Mouse (Mus musculus) ES-E14 (cell line): ENCODE data around the gene Sesn3. TPM values are rescaled to one million over a fixed set of nuclear protein-coding genes. Genes with fewer than 3 reads are reported as not detected.

Source experiments
- DNase-seq: peaks from one replicate; pipeline ENCODE4 v3.0.0-alpha.2; 2013; ENCODE audit warnings: low read depth, low spot score
- H3K27ac ChIP-seq: 2 replicates; pipeline ENCODE4 v1.5.1; 2012; ENCODE audit warnings: low read depth, mild to moderate bottlenecking, low read length, moderate library complexity, mixed read lengths; ENCODE audit not compliant: poor library complexity, insufficient read depth, severe bottlenecking
- H3K36me3 ChIP-seq: 2 replicates; pipeline ENCODE4 v1.6.1; 2012; ENCODE audit warnings: mild to moderate bottlenecking, low read length, moderate library complexity, mixed read lengths; ENCODE audit not compliant: control insufficient read depth, poor library complexity, insufficient read depth, severe bottlenecking
- H3K4me1 ChIP-seq, 2 experiments: fragments of 150-350 bp in 1 of 2; sonication (generic) in 1 of 2; 2 replicates each; pipeline ENCODE4 v1.6.1; 2012; ENCODE audit warnings: low read length in 2 of 2, mild to moderate bottlenecking in 1 of 2, mixed read lengths in 1 of 2; ENCODE audit not compliant: control insufficient read depth in 2 of 2, insufficient read depth in 2 of 2, poor library complexity in 1 of 2
- H3K4me3 ChIP-seq, 2 experiments: fragments of 150-350 bp in 1 of 2; sonication (generic) in 1 of 2; 2 replicates each; pipeline ENCODE4 v1.5.1; 2012; ENCODE audit warnings: low read length in 2 of 2, low read depth in 1 of 2, mild to moderate bottlenecking in 1 of 2, mixed read lengths in 1 of 2; ENCODE audit not compliant: insufficient read depth in 1 of 2, poor library complexity in 1 of 2, severe bottlenecking in 1 of 2
- H3K9ac ChIP-seq: 2 replicates; pipeline ENCODE4 v1.6.1; 2012; ENCODE audit warnings: low read depth, mild to moderate bottlenecking, low read length, mixed read lengths; ENCODE audit not compliant: poor library complexity, insufficient read depth, severe bottlenecking
- H3K9me3 ChIP-seq: fragments of 150-350 bp; sonication (generic); 2 replicates; pipeline ENCODE4 v1.6.1; 2012; ENCODE audit warnings: low read depth, mild to moderate bottlenecking, low read length; ENCODE audit not compliant: control insufficient read depth, insufficient read depth
- CHD2 ChIP-seq: IDR thresholded peaks from 2 replicates; pipeline ENCODE4 v1.6.1; 2014; ENCODE audit warnings: mild to moderate bottlenecking, low read depth, low read length, inconsistent platforms
- HCFC1 ChIP-seq: IDR thresholded peaks from 2 replicates; pipeline ENCODE4 v1.6.1; 2012; ENCODE audit warnings: low read length, inconsistent platforms, borderline replicate concordance; ENCODE audit not compliant: insufficient read depth
- MAFK ChIP-seq: IDR thresholded peaks from 2 replicates; pipeline ENCODE4 v1.6.1; 2014; ENCODE audit warnings: mild to moderate bottlenecking, low read depth, low read length, inconsistent platforms; ENCODE audit not compliant: insufficient read depth
- ZC3H11A ChIP-seq: IDR thresholded peaks from 2 replicates; pipeline ENCODE4 v1.6.1; 2012; ENCODE audit warnings: low read depth, mild to moderate bottlenecking, inconsistent platforms, low read length, borderline replicate concordance
- ZNF384 ChIP-seq: IDR thresholded peaks from 2 replicates; pipeline ENCODE4 v1.6.1; 2012; ENCODE audit warnings: low read depth, low read length, inconsistent platforms
- in situ Hi-C, 2 experiments: fragments of 600-800 bp; cut with MboI; formaldehyde crosslinking; loops; one replicate each; pipeline ENCODE4 v1.15.1; 2025; ENCODE audit warnings: low sequenced_read_pairs in 2 of 2, inconsistent platforms in 1 of 2; ENCODE audit not compliant: unreplicated experiment in 2 of 2
- total RNA-seq: library from RNA; depleted of rRNA; stranded (reverse); fragments of 300-350 nt; gene quantifications from 2 replicates; pipeline ENCODE4 v1.2.3, GENCODE M21; 2012

Gene Sesn3
- total RNA-seq, 1 experiment, result 7.1 TPM

GRCm38 (mm10) chr9:14376149-14376548 lies 101.3 kb downstream of the Sesn3 start:
- Histone ChIP-seq H3K9ac (no peak overlapping the region), H3K4me1 (peaks cover 0 to 10% of the 10 kb centered on the region in 2 experiments; a peak in 1 of 4 replicates), H3K9me3 (no peaks in the 10 kb centered on the region), H3K27ac (no peak overlapping the region), H3K4me3 (no peak overlapping the region), H3K36me3 (peaks cover 2% of the 10 kb centered on the region; the same call in 1 of the 2 replicates)
- no peak for TF ChIP-seq CHD2
- TF ChIP-seq HCFC1, result no peak
- TF ChIP-seq ZNF384, result no peak
- no peak for DNase-seq
- in situ Hi-C loops, result no loop called here

- peaks cover 2 to 10% of the 10 kb centered on the region in 2 experiments; a peak in 2 of 4 replicates for H3K4me1 ChIP-seq
- no peaks in the 10 kb centered on the region for H3K9me3 ChIP-seq
- no peak for TF ChIP-seq CHD2
- TF ChIP-seq MAFK, result no peak
- TF ChIP-seq ZNF384, result no peak
- TF ChIP-seq ZC3H11A, result no peak
- no peak for TF ChIP-seq HCFC1
- no peak overlapping the region for H3K9ac ChIP-seq
- H3K4me3 ChIP-seq, result no peak overlapping the region
- in situ Hi-C loops, result no loop called here
- no peak for DNase-seq
- H3K36me3 ChIP-seq, result peaks cover 2% of the 10 kb centered on the region; the same call in 1 of the 2 replicates
- H3K27ac ChIP-seq, result no peak overlapping the region
Measured at GRCm38 (mm10) chr9:14378151-14378550, 103.3 kb downstream of the Sesn3 start.

GRCm38 (mm10) chr9:14379769-14380385 lies 105.0 kb downstream of the Sesn3 start:
- Histone ChIP-seq H3K4me3 (peak overlapping the region; percentile 73 to 78), H3K9me3 (no peaks in the 10 kb centered on the region), H3K9ac (peak overlapping the region; percentile 75), H3K36me3 (peaks cover 2% of the 10 kb centered on the region; the same call in 1 of the 2 replicates), H3K27ac (no peak overlapping the region), H3K4me1 (peaks cover 2 to 10% of the 10 kb centered on the region in 2 experiments; a peak in 2 of 4 replicates)
- DNase-seq, result no peak
- in situ Hi-C loops, result no loop called here
- no peak for TF ChIP-seq ZC3H11A
- no peak for TF ChIP-seq MAFK
- TF ChIP-seq ZNF384, result no peak
- TF ChIP-seq CHD2, result no peak
- no peak for TF ChIP-seq HCFC1

GRCm38 (mm10) chr9:14380386-14381285 lies 105.8 kb downstream of the Sesn3 start:
- no peak overlapping the region for H3K27ac ChIP-seq
- DNase-seq, result peak; percentile 47
- H3K9me3 ChIP-seq, result no peaks in the 10 kb centered on the region
- no peak for TF ChIP-seq CHD2
- TF ChIP-seq ZC3H11A, result no peak
- no peak for TF ChIP-seq MAFK
- TF ChIP-seq HCFC1, result no peak
- no peak for TF ChIP-seq ZNF384
- H3K4me1 ChIP-seq, result peaks cover 2 to 10% of the 10 kb centered on the region in 2 experiments; a peak in 2 of 4 replicates
- in situ Hi-C loops, result no loop called here
- H3K36me3 ChIP-seq, result peaks cover 2% of the 10 kb centered on the region; the same call in 1 of the 2 replicates
- H3K9ac ChIP-seq, result peak overlapping the region; percentile 75
- H3K4me3 ChIP-seq, result peak overlapping the region; percentile 73 to 78
